Mouse (Mus musculus): ENCODE measurements around the gene Mei1. TPM values are rescaled to one million over a fixed set of nuclear protein-coding genes. Genes with fewer than 3 reads are reported as not detected.
A peak's percentile ranks its signal among the peaks of the same experiment; 100 is the strongest.

Gene Mei1
- polyA plus RNA-seq, 1 experiment from 2014 or later: not detected

GRCm38 (mm10) chr15:82158243-82159035, 88.6 kb downstream of the Mei1 start:
- peak; percentile 39 for ATAC-seq
- peak overlapping the region; percentile 76 for H3K27ac ChIP-seq
- H3K27me3 ChIP-seq (replicated peaks): no peaks in the 10 kb centered on the region
- 28% methylated on average over 17 of the region's 17 CpGs for WGBS
- H3K4me2 ChIP-seq (replicated peaks): peak overlapping the region; percentile 3; the same call in 1 of the 2 replicates
- H3K9ac ChIP-seq: peak overlapping the region; percentile 35; the same call in 1 of the 2 replicates
- no peaks in the 10 kb centered on the region for H3K9me3 ChIP-seq
- H3K4me1 ChIP-seq (replicated peaks): peaks cover 57% of the 10 kb centered on the region
- H3K36me3 ChIP-seq: 0 out of 2 replicates have a peak, but pooled peaks cover 2% of the 10 kb centered on the region
- no peak overlapping the region for H3K4me3 ChIP-seq (replicated peaks)

DNA sequence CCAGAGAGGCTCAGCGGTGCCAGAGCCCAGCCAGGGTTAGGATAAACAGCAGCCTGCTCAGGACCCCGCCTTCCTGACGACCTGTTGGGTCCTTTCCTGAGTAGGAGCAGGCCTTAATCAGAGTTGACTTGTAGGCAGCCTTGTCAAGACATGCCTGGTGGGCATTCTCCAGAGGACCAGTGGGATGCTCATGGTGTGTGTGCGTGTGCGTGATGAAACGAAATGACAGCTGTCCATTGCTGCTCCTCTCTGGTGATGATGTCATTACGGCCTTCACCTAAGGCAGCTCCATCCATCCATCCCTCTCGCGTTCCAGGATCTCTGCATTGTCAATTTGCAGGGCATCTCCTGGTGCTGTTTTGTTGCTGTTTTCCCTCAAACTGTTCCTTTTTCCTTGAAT, 89.7 kb downstream of the Mei1 start:
- 79% methylated on average over 9 of the region's 9 CpGs for WGBS
- Histone ChIP-seq H3K27ac (peak overlapping the region; percentile 76; the same call in 1 of the 2 replicates), H3K27me3 (replicated peaks) (no peaks in the 10 kb centered on the region), H3K4me2 (replicated peaks) (no peak overlapping the region), H3K4me3 (replicated peaks) (no peak overlapping the region), H3K9ac (no peak overlapping the region), H3K36me3 (no peaks in the 10 kb centered on the region), H3K4me1 (replicated peaks) (peaks cover 62% of the 10 kb centered on the region), H3K9me3 (no peaks in the 10 kb centered on the region)
- no peak for ATAC-seq

DNA sequence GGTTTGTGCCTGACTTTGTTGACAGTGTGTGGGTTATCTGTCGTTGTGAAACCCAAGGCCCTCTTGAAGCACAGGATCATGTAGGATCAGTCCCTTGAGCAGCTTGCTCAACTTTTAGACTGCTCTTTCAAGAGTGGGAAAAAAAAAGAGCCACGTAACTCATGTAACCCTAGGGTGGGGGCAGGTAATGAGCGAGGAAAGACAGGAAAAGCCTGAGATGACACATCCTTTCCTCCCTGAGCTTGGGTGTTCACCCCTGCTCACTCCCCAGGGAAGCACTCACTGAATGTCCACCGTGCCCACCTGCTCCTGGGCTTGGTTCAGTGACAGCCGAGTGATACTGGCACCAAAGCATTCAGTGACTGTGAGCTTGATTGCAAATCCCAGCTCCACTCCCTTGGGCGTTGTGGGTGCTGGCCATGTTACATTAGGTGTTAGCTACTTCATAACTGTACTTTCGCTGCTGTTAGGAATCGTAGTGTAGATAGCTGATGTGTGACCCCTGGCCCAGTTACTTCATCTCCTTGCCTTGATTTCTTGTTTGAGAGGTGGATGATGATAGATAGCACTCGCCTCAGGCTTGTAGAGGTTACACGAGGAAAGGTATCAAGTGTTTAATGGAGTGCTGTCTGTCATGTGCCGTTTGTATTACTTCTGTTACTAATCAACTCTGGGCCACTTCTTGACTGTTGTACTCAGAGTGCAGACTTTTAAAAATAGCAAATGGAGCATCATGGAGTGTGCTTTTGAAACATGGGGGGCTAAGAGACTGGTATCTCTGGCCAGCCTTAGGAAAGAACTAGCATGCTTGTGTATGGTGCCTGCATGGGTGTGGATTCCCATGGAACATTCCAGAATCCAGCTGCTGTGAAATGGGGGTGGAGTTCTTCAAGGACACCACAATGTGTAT, 91.2 kb downstream of the Mei1 start:
- Histone ChIP-seq H3K9ac (no peak overlapping the region), H3K4me3 (replicated peaks) (no peak overlapping the region), H3K4me2 (replicated peaks) (no peak overlapping the region), H3K4me1 (replicated peaks) (peaks cover 64% of the 10 kb centered on the region), H3K27me3 (replicated peaks) (no peaks in the 10 kb centered on the region), H3K36me3 (no peaks in the 10 kb centered on the region), H3K9me3 (no peaks in the 10 kb centered on the region), H3K27ac (no peak overlapping the region)
- WGBS: 65% methylated on average over 11 of the region's 11 CpGs
- ATAC-seq: no peak

GRCm38 (mm10) chr15:82161965-82162600, 92.3 kb downstream of the Mei1 start:
- 81% methylated on average over 12 of the region's 12 CpGs for WGBS
- Histone ChIP-seq H3K36me3 (no peaks in the 10 kb centered on the region), H3K4me3 (replicated peaks) (no peak overlapping the region), H3K4me1 (replicated peaks) (peaks cover 69% of the 10 kb centered on the region), H3K9me3 (no peaks in the 10 kb centered on the region), H3K9ac (no peak overlapping the region), H3K4me2 (replicated peaks) (no peak overlapping the region), H3K27ac (no peak overlapping the region), H3K27me3 (replicated peaks) (no peaks in the 10 kb centered on the region)
- no peak for ATAC-seq

DNA sequence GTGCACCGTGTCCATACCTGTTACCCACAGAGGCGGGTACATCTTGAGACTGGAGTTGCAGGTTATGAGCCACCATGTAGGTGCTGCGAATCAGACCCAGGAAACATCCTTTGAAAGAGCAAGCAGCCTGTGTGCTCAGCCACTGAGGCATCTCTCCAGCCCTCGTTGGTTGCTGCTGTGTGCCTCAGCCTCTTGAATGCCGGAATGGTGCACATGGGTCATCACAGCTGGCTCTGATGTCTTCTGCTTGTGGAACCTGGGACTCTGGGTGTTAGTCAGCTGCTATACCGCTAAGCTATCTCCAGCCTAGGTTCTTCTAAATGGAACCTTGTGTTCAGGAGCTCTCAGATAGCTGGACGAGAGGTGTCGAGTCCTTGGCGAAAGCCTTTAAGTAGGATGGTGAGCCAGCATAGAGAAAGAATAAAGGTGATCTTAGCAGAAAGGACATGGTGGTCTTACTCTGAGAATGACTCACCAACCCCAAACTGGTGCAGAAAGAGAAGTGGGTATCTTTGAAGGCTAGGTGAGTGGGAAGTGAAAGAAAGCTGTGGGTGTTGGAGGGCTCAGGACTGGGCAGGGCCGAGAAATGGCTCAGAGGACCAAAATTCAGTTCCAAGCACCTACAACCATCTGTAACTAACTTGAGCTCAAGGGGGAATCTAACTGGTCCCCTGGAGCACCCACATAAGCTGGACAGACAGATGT, 93.7 kb downstream of the Mei1 start:
- 83% methylated on average over 10 of the region's 10 CpGs for WGBS
- peak overlapping the region; percentile 44 for H3K27ac ChIP-seq
- no peaks in the 10 kb centered on the region for H3K36me3 ChIP-seq
- H3K4me3 ChIP-seq (replicated peaks): no peak overlapping the region
- ATAC-seq: no peak
- no peak overlapping the region for H3K9ac ChIP-seq
- no peak overlapping the region for H3K4me2 ChIP-seq (replicated peaks)
- H3K27me3 ChIP-seq (replicated peaks): no peaks in the 10 kb centered on the region
- peaks cover 68% of the 10 kb centered on the region for H3K4me1 ChIP-seq (replicated peaks)
- no peaks in the 10 kb centered on the region for H3K9me3 ChIP-seq

GRCm38 (mm10) chr15:82164061-82164399, 94.2 kb downstream of the Mei1 start:
- Histone ChIP-seq H3K9ac (no peak overlapping the region), H3K9me3 (no peaks in the 10 kb centered on the region), H3K4me3 (replicated peaks) (no peak overlapping the region), H3K4me2 (replicated peaks) (no peak overlapping the region; the same call in 1 of the 2 replicates), H3K27me3 (replicated peaks) (no peaks in the 10 kb centered on the region), H3K27ac (peak overlapping the region; percentile 44), H3K4me1 (replicated peaks) (peaks cover 63% of the 10 kb centered on the region), H3K36me3 (no peaks in the 10 kb centered on the region)
- peak; percentile 40 for ATAC-seq
- WGBS: 52% methylated on average over 4 of the region's 4 CpGs

- peak overlapping the region; percentile 44 for H3K27ac ChIP-seq
- no peaks in the 10 kb centered on the region for H3K36me3 ChIP-seq
- no peak overlapping the region for H3K9ac ChIP-seq
- 54% methylated on average over 7 of the region's 7 CpGs for WGBS
- peak; percentile 72 for ATAC-seq
- no peak overlapping the region; the same call in 1 of the 2 replicates for H3K4me2 ChIP-seq (replicated peaks)
- no peak overlapping the region for H3K4me3 ChIP-seq (replicated peaks)
- peaks cover 59% of the 10 kb centered on the region for H3K4me1 ChIP-seq (replicated peaks)
- no peaks in the 10 kb centered on the region for H3K27me3 ChIP-seq (replicated peaks)
- no peaks in the 10 kb centered on the region for H3K9me3 ChIP-seq
Observed at GRCm38 (mm10) chr15:82164496-82164895, 94.7 kb downstream of the Mei1 start.

DNA sequence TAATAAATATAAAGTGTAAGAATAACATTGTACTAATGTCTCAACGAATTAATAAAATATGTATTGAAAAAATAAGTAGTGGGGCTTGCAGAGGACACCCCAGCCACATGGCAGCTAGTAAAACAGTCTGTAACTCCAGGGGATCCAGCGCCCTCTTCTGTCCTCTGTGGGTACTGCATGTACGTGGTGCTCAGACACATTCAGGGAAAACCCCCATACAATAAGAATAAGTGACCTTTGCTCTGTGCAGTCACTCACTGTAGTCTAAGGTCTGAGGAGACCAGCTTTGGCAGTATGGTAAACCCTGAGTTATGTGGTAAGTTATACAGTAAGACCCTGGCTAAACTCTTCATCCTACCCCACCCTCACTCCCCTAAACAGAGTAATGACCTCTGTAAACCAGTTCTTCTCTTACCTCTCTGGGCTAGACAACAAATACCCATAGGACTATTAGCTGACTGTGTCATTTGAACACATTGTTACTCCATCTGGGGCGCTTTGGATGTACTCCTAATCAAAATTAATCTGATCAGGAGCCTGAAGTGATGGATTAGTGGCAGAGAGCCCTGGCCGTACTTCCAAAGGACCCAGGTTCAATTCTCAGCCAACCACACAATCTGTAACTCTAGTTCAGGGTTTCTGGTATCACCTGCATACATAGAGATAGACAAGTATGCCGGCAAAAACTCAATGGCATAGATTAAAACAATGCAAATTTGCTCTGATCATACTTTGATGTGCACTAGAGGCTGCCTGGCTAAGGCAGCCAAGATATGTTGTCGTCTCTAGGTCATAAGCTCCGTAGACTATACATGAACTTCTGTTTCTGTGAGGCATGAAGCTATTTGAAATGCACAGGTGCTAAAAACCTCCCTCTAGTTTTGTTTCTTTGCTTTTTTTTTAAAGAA, 95.8 kb downstream of the Mei1 start:
- Histone ChIP-seq H3K36me3 (peaks cover 9% of the 10 kb centered on the region), H3K27me3 (replicated peaks) (no peaks in the 10 kb centered on the region), H3K9me3 (no peaks in the 10 kb centered on the region), H3K9ac (no peak overlapping the region), H3K27ac (peak overlapping the region; percentile 73), H3K4me1 (replicated peaks) (peaks cover 51% of the 10 kb centered on the region), H3K4me3 (replicated peaks) (no peak overlapping the region), H3K4me2 (replicated peaks) (peak overlapping the region; percentile 39; the same call in 1 of the 2 replicates)
- peak; percentile 70 for ATAC-seq
- WGBS: 51% methylated on average over 8 of the region's 8 CpGs

DNA sequence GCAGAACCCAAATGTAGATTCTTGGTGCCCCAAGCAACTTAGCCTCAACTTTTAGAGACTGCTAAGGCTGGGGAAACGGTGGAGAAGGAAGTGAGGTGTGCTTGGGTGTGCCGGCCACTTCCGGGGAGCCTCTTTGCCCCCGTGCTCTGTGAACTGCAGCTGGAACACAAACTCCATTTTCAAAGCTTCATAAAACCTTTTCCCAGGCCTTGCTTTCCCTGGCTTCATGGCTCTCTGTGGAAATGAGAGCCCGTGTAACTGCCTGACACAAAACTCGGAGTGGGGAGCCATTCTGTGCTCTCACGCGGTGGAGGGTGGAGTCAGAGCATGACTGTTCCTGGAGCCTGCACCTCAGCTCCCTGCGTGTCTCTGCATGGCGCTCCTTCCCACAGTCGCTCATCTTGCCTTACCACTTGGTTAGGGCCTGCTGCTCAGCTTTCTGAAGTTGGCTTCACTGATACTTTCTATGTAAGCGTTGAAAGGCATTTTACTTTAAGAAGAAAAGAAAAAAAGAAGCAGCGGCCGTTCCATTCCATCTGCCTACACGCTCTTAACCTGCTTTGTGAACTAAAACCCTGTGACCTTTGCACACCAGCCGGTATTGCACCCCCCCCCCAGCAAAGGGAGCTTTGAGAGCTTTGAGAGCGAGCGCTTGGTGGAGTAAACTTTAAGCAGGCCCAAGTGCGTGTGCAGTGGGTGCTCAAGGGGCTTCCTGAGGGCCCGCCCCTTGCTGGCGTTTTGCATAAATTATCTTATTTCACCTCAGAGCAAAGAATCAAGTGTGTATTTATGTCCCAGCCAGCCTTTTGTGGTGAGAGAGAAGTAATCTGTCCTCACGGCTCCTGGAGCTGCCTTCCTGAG, 96.7 kb downstream of the Mei1 start:
- ATAC-seq: 0 out of 2 replicates have a peak, but pooled peaks have one; percentile 24
- Histone ChIP-seq H3K4me2 (replicated peaks) (peak overlapping the region; percentile 39), H3K27ac (peak overlapping the region; percentile 73), H3K9me3 (no peaks in the 10 kb centered on the region), H3K9ac (peak overlapping the region; percentile 26; the same call in 1 of the 2 replicates), H3K27me3 (replicated peaks) (no peaks in the 10 kb centered on the region), H3K4me1 (replicated peaks) (peaks cover 42% of the 10 kb centered on the region), H3K36me3 (peaks cover 17% of the 10 kb centered on the region), H3K4me3 (replicated peaks) (no peak overlapping the region)
- whole genome bisulfite sequencing: 42% methylated on average over 22 of the region's 22 CpGs
